Mouse (Mus musculus) heart, postnatal 0 days (tissue): ENCODE data around the gene Trp63.

ENCODE experiments used
- CTCF ChIP-seq: IDR thresholded peaks from 2 replicates; pipeline ENCODE4 v1.5.1; 2016; ENCODE audit warnings: antibody characterized with exemption, control low read depth, low read depth
- EP300 ChIP-seq: IDR thresholded peaks from 2 replicates; pipeline ENCODE4 v1.6.1; 2016; ENCODE audit warnings: antibody characterized with exemption, low read depth

- no peak for TF ChIP-seq EP300
- TF ChIP-seq CTCF: no peak
These were observed 44.5 kb downstream of the Trp63 start for GRCm38 (mm10) chr16:25727957-25728506.
